Mouse (Mus musculus): ENCODE data around the gene Ush1g. TPM values are rescaled to one million over a fixed set of nuclear protein-coding genes. Genes with fewer than 3 reads are reported as not detected.
A peak's percentile ranks its signal among the peaks of the same experiment; 100 is the strongest.

Ush1g gene
- total RNA-seq, 2 experiments from 2014 or later, result not detected

- DNase-seq (ENCODE audit: low spot score in 2 of 2), result no peak
Observed at GRCm38 (mm10) chr11:115271052-115271451, 50.8 kb downstream of the Ush1g start.

- DNase-seq (ENCODE audit: low spot score in 2 of 2), result peak; percentile 61 to 70
Observed at GRCm38 (mm10) chr11:115270148-115270861, 51.5 kb downstream of the Ush1g start.

- no peak for DNase-seq (ENCODE audit: low spot score in 2 of 2)
Observed at GRCm38 (mm10) chr11:115269330-115270066, 52.3 kb downstream of the Ush1g start.

- DNase-seq (ENCODE audit: low spot score in 2 of 2), result no peak
Observed at GRCm38 (mm10) chr11:115267958-115268357, 53.9 kb downstream of the Ush1g start.

- DNase-seq (ENCODE audit: low spot score in 2 of 2), result no peak
Observed at GRCm38 (mm10) chr11:115267061-115267883, 54.6 kb downstream of the Ush1g start, which contains the start of gene Grin2c. TSS of gene Grin2c (minus strand) at chr11:115267243.

GRCm38 (mm10) chr11:115266400-115266778, 55.5 kb downstream of the Ush1g start:
- no peak for DNase-seq (ENCODE audit: low spot score in 2 of 2)

- no peak for DNase-seq (ENCODE audit: low spot score in 2 of 2)
Observed at GRCm38 (mm10) chr11:115265771-115266399, 56.0 kb downstream of the Ush1g start.

Other genes with a start within 250 kb of the Ush1g start
- gene Rab37, start 230.6 kb downstream of the Ush1g start, total RNA-seq (2021), result 1 to 10 TPM; 1.0 to 1.3 TPM
- under 1 TPM; 0.49 TPM for gene Cd300lf, start 188.0 kb downstream of the Ush1g start, total RNA-seq (2021)
- gene Slc9a3r1, start 158.7 kb downstream of the Ush1g start, total RNA-seq (2021), result 10 to 100 TPM; 10.9 to 12.4 TPM
- 1 to 10 TPM; 8.5 to 9.8 TPM for gene Tmem104, start 134.6 kb downstream of the Ush1g start, total RNA-seq (2021)
- 10 to 100 TPM; 16.4 to 17.9 TPM for gene Nat9, start 134.2 kb downstream of the Ush1g start, total RNA-seq (2021)
- gene Grin2c, start 54.8 kb downstream of the Ush1g start, total RNA-seq (2021), result not detected
- gene Fdxr, start 45.0 kb downstream of the Ush1g start, total RNA-seq (2021), result 1 to 10 TPM; 6.7 to 7.7 TPM
- gene Fads6, start 24.4 kb downstream of the Ush1g start, total RNA-seq (2021), result under 1 TPM; 0.34 to 0.37 TPM
- not detected for gene Otop2, start 14.9 kb downstream of the Ush1g start, total RNA-seq (2021)
- not detected for gene Otop3, start 12.7 kb upstream of the Ush1g start, total RNA-seq (2021)
- 1 to 10 TPM; 7.2 to 9.0 TPM for gene Hid1, start 45.7 kb upstream of the Ush1g start, total RNA-seq (2021)
- gene Cdr2l, start 59.9 kb upstream of the Ush1g start, total RNA-seq (2021), result 10 to 100 TPM; 19.4 to 22.2 TPM
- 10 to 100 TPM; 89.6 to 94.0 TPM for gene Mrpl58, start 81.7 kb upstream of the Ush1g start, total RNA-seq (2021)
- 100 to 1,000 TPM; 763 to 790 TPM for gene Atp5h, start 97.9 kb upstream of the Ush1g start, total RNA-seq (2021)
- gene Kctd2, start 98.1 kb upstream of the Ush1g start, total RNA-seq (2021), result 10 to 100 TPM; 21.4 to 21.6 TPM
- not detected for gene Trim80, start 118.5 kb upstream of the Ush1g start, total RNA-seq (2021)
- not detected for gene Slc16a5, start 140.4 kb upstream of the Ush1g start, total RNA-seq (2021)
- gene Armc7, start 153.6 kb upstream of the Ush1g start, total RNA-seq (2021), result 1 to 10 TPM; 2.1 to 3.4 TPM
- 10 to 100 TPM; 20.1 to 23.0 TPM for gene Nt5c, start 169.8 kb upstream of the Ush1g start, total RNA-seq (2021)
- gene Jpt1, start 192.3 kb upstream of the Ush1g start, total RNA-seq (2021), result 100 to 1,000 TPM; 251 to 285 TPM
- gene Sumo2, start 214.2 kb upstream of the Ush1g start, total RNA-seq (2021), result 100 to 1,000 TPM; 230 to 244 TPM
- 10 to 100 TPM; 43.4 to 45.2 TPM for gene Nup85, start 242.4 kb upstream of the Ush1g start, total RNA-seq (2021)

Measured in gastrocnemius, postnatal 4 days (tissue).